Comparison of ENCODE assay signal across 32 mouse cellular contexts in the genomic region with DNA sequence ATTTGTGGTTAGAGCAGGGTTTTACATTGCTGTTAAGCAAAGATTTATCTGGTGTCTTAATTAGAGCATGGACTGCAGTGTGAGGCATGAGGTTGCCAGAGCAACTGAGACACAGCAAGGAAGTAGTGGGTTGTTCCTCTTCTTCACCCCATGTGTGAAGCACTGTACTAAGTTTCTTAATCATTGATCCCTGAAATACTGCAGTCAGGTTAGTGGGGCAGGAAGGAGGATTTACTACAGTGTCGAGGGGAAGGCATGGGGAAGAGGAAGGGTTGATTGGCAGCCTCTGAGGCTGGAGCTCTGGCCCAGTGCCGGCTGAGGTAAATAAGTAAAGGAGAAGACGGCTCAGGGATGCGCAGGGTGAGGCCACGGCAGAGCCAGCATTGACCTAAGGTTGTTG. TPM values are rescaled to one million over a fixed set of nuclear protein-coding genes. Genes with fewer than 3 reads are reported as not detected.
DNase-seq lines count a peak whose midpoint lies in the region; ATAC-seq lines count a peak whose summit lies in the region.
"Had no signal": no experiment of that assay in that cellular context is flagged by ENCODE, and none has a peak within 500 bp of the region (broad histone marks: within the 10 kb centered on the region; RNA-seq: fewer than 3 reads in every experiment).

No protein-coding gene starts in this region.

- ATAC-seq in granulocyte monocyte progenitor cell, adult 5-6 weeks (replicated peaks; ENCODE audit: poor library complexity, severe bottlenecking) = peak; percentile 87
- ATAC-seq in megakaryocyte-erythroid progenitor cell, adult 5-6 weeks (replicated peaks; ENCODE audit: low FRiP score, low TSS enrichment, poor library complexity, severe bottlenecking) = no peak
- ATAC-seq: forebrain, embryonic 16.5 days; hindbrain, embryonic 16.5 days; intestine, embryonic 15.5 days; liver, embryonic 12.5 days; midbrain, embryonic 16.5 days had no signal

- H3K4me1 ChIP-seq in megakaryocyte, embryonic 14.5 days = peaks cover 98% of the 10 kb centered on the region
- H3K4me1 ChIP-seq: forebrain, embryonic 10.5 days; limb, embryonic 12.5 days; midbrain, embryonic 10.5 days; neural tube, embryonic 13.5 days had no signal

- no peaks in the 10 kb centered on the region for H3K27me3 ChIP-seq in megakaryocyte, embryonic 14.5 days (replicated peaks)
- H3K27me3 ChIP-seq: CH12.LX; intestine, embryonic 15.5 days; limb, embryonic 12.5 days; liver, embryonic 12.5 days; neural tube, embryonic 13.5 days had no signal

- H3K9me3 ChIP-seq in megakaryocyte, embryonic 14.5 days = peaks cover 1% of the 10 kb centered on the region; the same call in 1 of the 2 replicates
- H3K9me3 ChIP-seq: forebrain, embryonic 10.5 days; G1E; intestine, embryonic 15.5 days; liver, embryonic 12.5 days; midbrain, embryonic 10.5 days; neural tube, embryonic 13.5 days had no signal

- peak; percentile 67 to 75 for DNase-seq in kidney, adult 8-10 months
- DNase-seq in kidney, postnatal 10 days = peak; percentile 55
- DNase-seq in urinary bladder, postnatal 36 days (ENCODE audit: low spot score in 2 of 2) = no peak
- DNase-seq in lung, postnatal 36 days = no peak
- DNase-seq: adrenal gland, adult 8-10 months; B cell, adult 2 months; cerebellum, adult 9-11 months; gastrocnemius, postnatal 25 days; heart, adult 2 months; heart, postnatal 36 days; lung, adult 2 months; lung, postnatal 14 days; right cerebral cortex, adult 18-20 months; thymus, adult 18-20 months; thymus, postnatal 4 days had no signal

- peak overlapping the region; percentile 6 for H3K4me3 ChIP-seq in megakaryocyte, embryonic 14.5 days (replicated peaks)
- H3K4me3 ChIP-seq: forebrain, embryonic 10.5 days; heart, adult 2 months; intestine, embryonic 15.5 days; limb, embryonic 12.5 days; liver, embryonic 12.5 days; midbrain, embryonic 10.5 days; myocyte; neural tube, embryonic 13.5 days had no signal

- peaks cover 95% of the 10 kb centered on the region for H3K36me3 ChIP-seq in megakaryocyte, embryonic 14.5 days (replicated peaks; ENCODE audit: low read length)
- H3K36me3 ChIP-seq: intestine, embryonic 15.5 days had no signal

RNA-seq across cellular contexts. Expression of a gene that starts 26.8 kb away (rescaled TPM):
- not detected in 2 replicates for total RNA-seq in granulocyte monocyte progenitor cell, adult 5-6 weeks (2014; fragmentation: Nextera tagmentation)
- total RNA-seq in granulocyte monocyte progenitor cell, adult 5-6 weeks (2017) = not detected in 2 replicates
- not detected in 2 replicates for polyA plus RNA-seq in megakaryocyte, embryonic 14.5 days (2012; ENCODE audit: insufficient read depth, low replicate concordance)
- total RNA-seq in megakaryocyte-erythroid progenitor cell, adult 5-6 weeks (2014; fragmentation: Nextera tagmentation) = not detected in 2 replicates
- not detected in 2 replicates for total RNA-seq in megakaryocyte-erythroid progenitor cell, adult 5-6 weeks (2017)
- total RNA-seq: adrenal gland, adult 8-10 months; CH12.LX; gastrocnemius, postnatal 25 days; left cerebral cortex, postnatal 14 days had no signal
- polyA plus RNA-seq: embryonic facial prominence, embryonic 11.5 days; forebrain, embryonic 10.5 days; forebrain, embryonic 16.5 days; G1E; intestine, embryonic 15.5 days; limb, embryonic 12.5 days; liver, embryonic 12.5 days; midbrain, embryonic 10.5 days; myocyte; neural tube, embryonic 13.5 days had no signal

Comparison
In these comparisons a context has a peak if more than half of its experiments do, and no peak if none do; other contexts are left out.
1. DNase-seq: peak in kidney, adult 8-10 months (2 of 2) and kidney, postnatal 10 days (single experiment); none in urinary bladder, postnatal 36 days (0 of 2) and lung, postnatal 36 days (single experiment).